Mouse (Mus musculus): ENCODE data around the gene Crybg2.

The Crybg2 gene

GRCm38 (mm10) chr4:134096120-134096519 is 35.5 kb downstream of the Crybg2 start:
- no peak for DNase-seq

DNA sequence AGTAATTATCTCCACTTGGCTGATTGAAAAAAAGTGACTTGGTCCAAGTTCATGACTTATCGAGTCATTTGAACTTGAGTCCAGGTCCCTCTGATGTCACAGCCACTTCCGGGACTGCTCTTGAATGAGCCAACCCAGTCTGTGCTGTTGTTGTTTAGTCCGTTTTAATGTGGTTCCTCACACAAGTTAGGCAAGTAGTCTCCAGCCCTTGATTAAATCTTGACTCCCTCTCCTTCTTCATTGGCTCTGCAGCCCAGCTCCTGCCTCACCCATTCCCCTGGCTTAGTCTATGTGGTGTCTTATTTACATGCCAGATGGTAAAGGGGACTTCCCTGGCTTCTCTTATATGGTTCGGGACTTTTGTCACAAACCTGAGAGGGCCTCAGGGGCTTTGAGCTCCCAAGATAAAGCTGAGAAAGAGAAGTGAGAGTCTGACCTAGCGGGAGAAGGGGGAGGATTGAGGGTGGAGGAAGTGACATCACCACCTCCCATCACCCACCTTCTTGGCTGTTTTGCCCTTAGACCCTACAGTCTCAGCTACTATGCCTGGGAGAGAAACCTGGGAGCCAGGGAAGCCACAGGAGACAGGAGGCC is 36.5 kb downstream of the Crybg2 start:
- no peak for DNase-seq

DNA sequence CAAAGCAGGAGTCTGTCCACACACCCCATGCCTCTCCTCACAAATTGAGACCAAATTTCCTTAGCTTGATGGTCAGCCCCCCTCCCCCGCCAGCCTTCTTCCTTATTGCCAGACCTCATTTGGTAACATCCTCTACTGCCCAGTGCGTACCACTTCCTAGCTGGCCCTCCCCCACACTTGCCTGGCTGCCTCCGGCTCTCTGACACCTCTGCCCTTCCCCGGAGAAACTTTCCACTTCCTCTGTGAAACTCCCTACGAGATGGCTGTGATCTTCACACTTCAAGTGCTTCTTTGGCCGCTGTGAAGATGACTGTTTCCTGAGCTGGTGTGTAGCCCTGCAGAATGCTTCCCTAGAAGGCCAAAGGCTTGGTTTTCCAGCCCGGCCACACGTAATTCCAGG is 38.0 kb downstream of the Crybg2 start:
- DNase-seq: peak; percentile 46 to 64

GRCm38 (mm10) chr4:134100245-134100644 is 39.6 kb downstream of the Crybg2 start:
- DNase-seq: no peak

DNA sequence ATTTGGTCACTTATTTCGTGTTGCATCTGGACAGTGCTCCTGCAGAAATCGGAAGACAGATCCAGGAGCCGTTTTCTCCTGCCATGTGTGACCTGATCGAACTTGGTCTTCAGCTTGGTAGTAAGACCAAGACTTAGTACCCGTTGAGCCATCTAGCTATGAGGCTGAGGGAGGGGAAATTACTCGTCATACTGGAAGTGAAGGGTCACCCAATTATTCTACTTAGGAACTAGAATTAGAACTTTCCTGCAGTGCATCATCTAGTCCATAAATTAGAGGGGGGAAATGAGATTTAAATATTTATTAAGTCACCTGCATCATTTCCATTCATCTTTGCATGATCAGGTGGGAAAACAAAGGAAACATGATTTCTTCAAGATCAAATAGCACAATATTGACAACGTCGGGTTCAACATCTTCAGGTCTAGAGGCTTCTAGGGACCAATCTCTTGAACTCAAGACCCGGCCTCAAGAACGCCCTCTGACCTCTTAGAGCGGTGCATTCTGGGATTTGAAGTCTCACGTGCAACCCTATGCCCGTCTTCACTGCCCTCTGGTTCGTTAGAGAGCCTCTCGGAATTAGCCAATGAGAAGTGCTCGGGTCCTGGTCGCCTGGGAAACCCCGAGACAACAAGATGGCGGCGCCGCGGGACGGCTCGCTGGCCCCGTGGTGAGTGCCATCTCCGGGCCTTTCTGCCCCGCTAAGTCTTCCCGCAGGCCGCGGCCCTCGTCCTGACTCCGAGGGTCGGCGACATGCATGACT is 41.5 kb downstream of the Crybg2 start, which contains the start of gene Ubxn11:
Ubxn11 (plus strand) TSS at position 592 of the 763 bp plus-strand sequence.
- peak; percentile 86 to 90 for DNase-seq

DNA sequence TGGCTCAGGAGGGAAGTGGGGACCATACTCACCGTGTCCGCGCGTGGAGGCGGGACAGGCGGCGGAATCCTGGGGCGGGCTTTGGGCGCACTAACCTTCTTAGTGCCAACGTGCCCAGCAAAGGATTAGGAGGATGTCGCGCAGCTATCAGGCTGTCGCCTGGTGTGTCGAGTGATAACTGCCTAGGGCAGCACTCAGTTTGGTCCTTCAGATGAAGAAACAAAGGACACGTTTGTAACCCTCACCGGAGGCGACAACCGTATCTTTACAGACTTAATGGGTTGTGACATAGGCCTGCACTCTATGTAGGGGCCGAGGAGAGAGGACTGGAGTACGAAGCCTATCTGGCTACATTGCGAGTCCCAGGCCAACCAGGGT is 42.1 kb downstream of the Crybg2 start:
- no peak for DNase-seq

DNA sequence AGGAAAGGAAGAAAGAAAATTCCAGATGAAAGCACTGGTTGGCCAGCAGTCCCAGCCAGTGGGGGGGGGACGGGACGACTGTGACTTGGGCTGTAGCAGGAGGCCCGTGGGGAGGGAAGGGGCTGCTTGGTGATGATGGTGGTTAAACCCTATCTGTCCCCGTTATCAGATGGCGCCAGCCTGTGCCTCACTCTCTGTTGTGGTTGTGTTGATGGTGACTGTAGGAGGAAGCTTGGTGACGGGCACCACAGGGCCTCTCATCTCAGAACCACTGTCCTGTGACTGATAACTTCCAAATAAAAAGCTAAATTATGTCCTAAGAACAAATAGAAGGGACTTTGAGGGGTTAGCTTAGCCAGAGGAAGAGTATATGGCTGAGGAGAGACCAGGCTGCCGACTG is 45.5 kb downstream of the Crybg2 start:
- DNase-seq: no peak

DNA sequence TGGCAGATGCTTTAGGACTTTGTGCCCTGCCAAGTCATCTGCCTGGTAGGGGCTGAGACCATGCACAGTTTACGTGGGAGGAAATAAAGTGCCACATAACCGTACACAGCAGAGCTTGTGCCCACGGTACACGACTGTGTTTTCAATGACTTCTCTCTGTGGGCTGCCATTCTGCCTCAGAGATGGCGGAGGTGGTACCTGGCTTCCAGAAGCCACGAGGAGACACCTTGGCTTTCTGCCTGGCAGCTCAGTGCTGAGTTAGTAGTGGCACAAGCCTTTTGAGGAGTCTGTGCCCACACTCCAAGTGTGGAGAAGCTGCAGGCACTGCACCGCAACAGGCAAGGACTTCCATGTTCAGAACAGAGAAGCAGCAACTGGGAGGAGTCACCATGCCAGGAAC is 47.1 kb downstream of the Crybg2 start:
- no peak for DNase-seq

- no peak for DNase-seq
Measured at GRCm38 (mm10) chr4:134108196-134108595, 47.6 kb downstream of the Crybg2 start.

GRCm38 (mm10) chr4:134110653-134111052 is 50.0 kb downstream of the Crybg2 start:
- no peak for DNase-seq

DNA sequence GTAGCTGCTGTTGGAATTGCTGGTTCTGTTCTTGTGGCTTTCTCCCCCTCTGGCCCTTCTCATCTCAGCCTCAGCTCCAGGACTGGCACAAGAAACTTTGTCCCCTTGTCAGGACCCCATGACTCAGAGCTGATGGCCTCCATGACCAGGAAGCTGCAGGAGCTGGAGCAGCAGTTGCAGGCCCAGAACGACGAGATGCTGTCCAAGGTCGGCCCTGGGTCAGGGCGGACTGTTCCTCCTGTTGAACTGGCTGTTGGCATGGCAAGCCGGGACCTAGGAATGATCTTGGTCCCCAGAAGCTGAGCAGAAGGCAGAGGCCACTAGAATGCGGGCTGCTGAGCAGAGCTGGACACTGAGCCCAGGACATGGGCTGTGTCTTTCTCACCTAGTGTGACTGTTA is 51.8 kb downstream of the Crybg2 start:
- no peak for DNase-seq

- DNase-seq: no peak
Measured at GRCm38 (mm10) chr4:134113356-134113994, 52.9 kb downstream of the Crybg2 start.

GRCm38 (mm10) chr4:134114038-134114437 is 53.4 kb downstream of the Crybg2 start:
- DNase-seq: no peak

- DNase-seq: peak; percentile 10 to 30
Measured at GRCm38 (mm10) chr4:134115215-134116144, 54.9 kb downstream of the Crybg2 start.

- no peak for DNase-seq
Measured at GRCm38 (mm10) chr4:134116501-134116900, 55.9 kb downstream of the Crybg2 start.

DNA sequence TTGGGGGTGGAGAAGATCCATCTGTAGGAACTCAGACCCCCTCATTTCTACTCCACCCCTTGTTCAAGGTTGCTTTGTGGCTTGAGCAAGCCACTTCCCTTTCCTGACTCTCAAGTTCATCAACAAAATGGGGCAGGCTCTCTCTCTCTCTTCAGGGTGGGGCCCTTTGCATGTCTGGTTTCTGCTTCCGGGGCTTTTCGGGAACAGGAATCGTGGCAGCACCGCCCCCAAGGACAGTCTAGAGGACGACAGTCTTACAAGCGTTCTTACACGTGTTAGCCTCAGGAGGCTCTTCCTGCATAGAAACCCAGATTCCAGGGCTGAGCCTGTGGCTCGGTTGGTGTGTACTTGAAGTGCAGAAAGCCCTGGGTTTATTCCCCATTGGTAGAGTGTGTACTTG is 56.4 kb downstream of the Crybg2 start:
- DNase-seq: peak in 1 of 2 experiments; percentile 1

- DNase-seq: peak in 1 of 2 experiments; percentile 1
Measured at GRCm38 (mm10) chr4:134118126-134118800, 57.6 kb downstream of the Crybg2 start.

DNA sequence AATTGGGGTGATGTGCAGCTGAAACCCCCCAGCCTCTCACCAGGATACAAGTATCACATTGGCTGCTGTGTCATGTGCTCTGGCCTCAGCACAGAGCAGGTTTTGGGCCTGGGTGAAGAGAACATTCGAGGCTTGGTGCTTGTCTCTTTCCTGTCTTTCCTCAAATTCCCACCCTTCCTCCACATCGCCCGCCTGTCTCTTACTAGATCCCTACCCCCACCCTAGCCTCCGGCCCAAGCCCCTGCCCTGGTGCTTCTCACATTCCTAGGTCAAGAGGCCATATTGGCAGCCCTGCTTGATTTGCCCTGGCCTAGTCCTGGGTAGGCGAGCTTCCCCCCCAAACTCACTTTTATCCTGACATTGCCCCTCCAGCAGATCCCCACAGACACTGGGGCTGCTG is 58.4 kb downstream of the Crybg2 start:
- DNase-seq: no peak

- peak in 1 of 2 experiments; percentile 38 for DNase-seq
Measured at GRCm38 (mm10) chr4:134119644-134120043, 59.0 kb downstream of the Crybg2 start.

DNA sequence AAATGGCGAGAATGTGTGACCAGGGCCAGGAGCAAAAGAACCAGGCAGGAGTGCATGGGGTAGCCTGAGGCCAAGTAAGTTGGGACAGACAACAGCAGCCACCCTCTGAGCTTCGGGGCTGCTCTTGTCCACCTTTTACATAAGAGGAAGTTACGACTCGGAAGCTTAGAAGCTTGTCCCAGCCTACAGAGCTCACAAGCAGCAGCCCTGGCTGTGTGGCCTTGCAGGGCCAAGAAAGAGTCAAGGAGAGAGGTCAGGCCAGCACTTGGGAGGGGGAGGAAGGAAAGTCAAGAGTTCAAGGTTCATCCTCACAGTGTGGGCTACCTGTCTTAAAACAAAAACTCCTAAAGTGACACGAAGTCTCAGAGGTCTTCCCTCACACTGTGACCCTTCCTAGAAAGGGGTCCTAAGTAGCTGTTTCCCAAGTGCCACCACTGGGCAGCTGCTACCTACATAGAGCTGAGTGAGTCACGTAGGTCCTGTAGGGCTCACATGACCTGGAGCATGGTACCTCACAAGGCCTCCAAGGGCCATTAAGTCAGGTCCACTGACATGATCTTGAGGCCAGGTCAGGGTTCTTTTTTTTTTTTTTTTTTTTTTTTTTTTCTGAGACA is 59.7 kb downstream of the Crybg2 start:
- no peak for DNase-seq

GRCm38 (mm10) chr4:134120916-134121315 is 60.3 kb downstream of the Crybg2 start:
- no peak for DNase-seq

DNA sequence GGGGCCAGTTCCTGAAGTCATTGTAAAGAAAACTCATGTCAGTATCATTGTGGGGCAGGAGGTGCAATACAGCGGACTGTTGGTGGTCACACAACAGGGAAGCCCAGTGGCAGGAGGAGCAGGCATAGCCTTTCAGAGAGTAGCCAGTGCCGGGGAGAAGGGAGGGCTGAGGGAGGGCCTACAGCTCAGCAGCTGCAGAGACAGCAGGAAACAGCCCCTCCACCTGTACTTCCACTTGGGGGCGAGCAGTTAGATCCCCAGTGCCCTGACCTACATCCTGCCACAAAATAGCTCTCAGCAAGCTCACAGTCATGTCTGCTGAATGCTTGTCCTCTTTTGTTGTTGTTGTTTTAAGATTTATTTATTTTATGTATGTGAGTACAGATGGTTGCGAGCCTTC is 61.0 kb downstream of the Crybg2 start:
- DNase-seq: no peak

All from kidney, postnatal 4 days (tissue).